Mouse (Mus musculus) heart, embryonic 14.5 days (tissue): ENCODE measurements around the gene N4bp2. TPM values are rescaled to one million over a fixed set of nuclear protein-coding genes. Genes with fewer than 3 reads are reported as not detected.
A peak's percentile ranks its signal among the peaks of the same experiment; 100 is the strongest.

ENCODE experiments used
- ATAC-seq: fragments of 200-750 bp; cut with Nextera tagmentation; 2 replicates; pipeline ENCODE4 v1.8.0; 2017; ENCODE audit warnings: low read depth, moderate TSS enrichment; ENCODE audit not compliant: insufficient number of reproducible peaks, insufficient read depth, low FRiP score
- H3K27ac ChIP-seq, 2 experiments: fragments of 200-500 bp in 1 of 2; fragments of 300-500 bp in 1 of 2; sonication (generic) in 1 of 2; replicated peaks in 1 of 2; 2 replicates each; pipeline ENCODE4 v1.5.1; 2012 to 2014; ENCODE audit warnings: low read depth in 2 of 2, low read length in 2 of 2, control low read depth in 1 of 2, mild to moderate bottlenecking in 1 of 2, mixed read lengths in 1 of 2; ENCODE audit not compliant: control insufficient read depth in 1 of 2, insufficient read depth in 1 of 2
- H3K27me3 ChIP-seq: fragments of 300-500 bp; sonication (generic); 2 replicates; pipeline ENCODE4 v1.6.1; 2014; ENCODE audit warnings: mild to moderate bottlenecking, low read length, control low read depth; ENCODE audit not compliant: control insufficient read depth, insufficient read depth
- H3K36me3 ChIP-seq: fragments of 300-500 bp; sonication (generic); 2 replicates; pipeline ENCODE4 v1.6.1; 2014; ENCODE audit warnings: mild to moderate bottlenecking, control low read depth, low read length, mixed read lengths; ENCODE audit not compliant: control insufficient read depth, insufficient read depth
- H3K4me1 ChIP-seq, 2 experiments: fragments of 200-500 bp in 1 of 2; fragments of 300-500 bp in 1 of 2; sonication (generic) in 1 of 2; 2 replicates each; pipeline ENCODE4 v1.6.1; 2012 to 2014; ENCODE audit warnings: low read length in 2 of 2, control low read depth in 1 of 2, mixed read lengths in 1 of 2; ENCODE audit not compliant: control insufficient read depth in 2 of 2, insufficient read depth in 2 of 2
- H3K4me2 ChIP-seq: fragments of 300-500 bp; sonication (generic); 2 replicates; pipeline ENCODE4 v1.6.1; 2014; ENCODE audit warnings: mild to moderate bottlenecking, low read length
- H3K4me3 ChIP-seq, 2 experiments: fragments of 200-500 bp in 1 of 2; fragments of 300-500 bp in 1 of 2; sonication (generic) in 1 of 2; 2 replicates each; pipeline ENCODE4 v1.5.1; 2012 to 2014; ENCODE audit warnings: low read length in 2 of 2, mild to moderate bottlenecking in 2 of 2, control low read depth in 1 of 2, low read depth in 1 of 2, moderate library complexity in 1 of 2; ENCODE audit not compliant: control insufficient read depth in 1 of 2, insufficient read depth in 1 of 2
- H3K9ac ChIP-seq: fragments of 300-500 bp; sonication (generic); 2 replicates; pipeline ENCODE4 v1.6.1; 2014; ENCODE audit warnings: mild to moderate bottlenecking, low read length
- H3K9me3 ChIP-seq: fragments of 300-500 bp; sonication (generic); 2 replicates; pipeline ENCODE4 v1.6.1; 2016; ENCODE audit warnings: low read length, control low read depth; ENCODE audit not compliant: control insufficient read depth
- WGBS: fragments of 180-500 bp; shearing (Covaris S2); extraction: QIAGEN DNeasy Blood & Tissue Kit; methylation state at CpG from one replicate; pipeline ENCODE4 v1.1.7; 2014; 5-methylcytosine and 5-hydroxymethylcytosine counted together
- polyA plus RNA-seq: library from polyadenylated mRNA; unstranded; fragments of >200 nt; fragmentation: Nextera tagmentation; extraction: Ambion mirVana; gene quantifications from 2 replicates; pipeline ENCODE4 v1.2.1, GENCODE M21; 2014

The N4bp2 gene
- polyA plus RNA-seq, 1 experiment from 2014 or later, result 28.1 TPM

- H3K9me3 ChIP-seq, result 0 out of 2 replicates have a peak, but pooled peaks cover 2% of the 10 kb centered on the region
- H3K27me3 ChIP-seq, result no peaks in the 10 kb centered on the region
- H3K4me1 ChIP-seq, result peaks cover 7 to 13% of the 10 kb centered on the region in 2 experiments
- 29% methylated on average over 9 of the region's 9 CpGs for WGBS
- ATAC-seq, result peak; percentile 90
- H3K27ac ChIP-seq, result peak overlapping the region; percentile 61 to 74
- H3K9ac ChIP-seq, result no peak overlapping the region
- H3K4me2 ChIP-seq, result no peak overlapping the region
- H3K36me3 ChIP-seq, result no peaks in the 10 kb centered on the region
- no peak overlapping the region for H3K4me3 ChIP-seq
These were observed 31.9 kb upstream of the N4bp2 start for GRCm38 (mm10) chr5:65731173-65732007.

DNA sequence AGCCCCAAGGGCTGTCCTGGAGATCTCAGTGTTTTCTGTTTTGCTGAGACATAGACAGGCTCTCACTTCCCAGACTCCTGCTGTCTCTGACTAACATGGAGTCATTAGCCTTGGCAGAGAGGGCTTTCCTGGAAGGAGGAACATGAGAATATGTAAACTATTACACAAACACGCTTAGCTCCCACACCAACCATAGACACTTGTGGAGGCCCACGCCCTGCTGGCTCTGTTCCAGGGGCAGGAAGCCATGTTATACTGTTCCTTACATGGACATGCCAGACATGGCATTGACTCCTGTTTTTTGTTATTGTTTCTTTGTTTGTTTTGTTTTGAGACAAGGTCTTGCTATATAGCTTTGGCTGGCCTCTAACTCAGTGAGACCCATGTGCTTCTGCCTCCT lies 27.7 kb upstream of the N4bp2 start:
- 70% methylated on average over 2 of the region's 2 CpGs for WGBS
- Histone ChIP-seq H3K9ac (no peak overlapping the region), H3K9me3 (0 out of 2 replicates have a peak, but pooled peaks cover 2% of the 10 kb centered on the region), H3K4me2 (no peak overlapping the region), H3K4me1 (peaks cover 7 to 13% of the 10 kb centered on the region in 2 experiments), H3K27me3 (no peaks in the 10 kb centered on the region), H3K36me3 (no peaks in the 10 kb centered on the region), H3K4me3 (no peak overlapping the region), H3K27ac (no peak overlapping the region)
- no peak for ATAC-seq

DNA sequence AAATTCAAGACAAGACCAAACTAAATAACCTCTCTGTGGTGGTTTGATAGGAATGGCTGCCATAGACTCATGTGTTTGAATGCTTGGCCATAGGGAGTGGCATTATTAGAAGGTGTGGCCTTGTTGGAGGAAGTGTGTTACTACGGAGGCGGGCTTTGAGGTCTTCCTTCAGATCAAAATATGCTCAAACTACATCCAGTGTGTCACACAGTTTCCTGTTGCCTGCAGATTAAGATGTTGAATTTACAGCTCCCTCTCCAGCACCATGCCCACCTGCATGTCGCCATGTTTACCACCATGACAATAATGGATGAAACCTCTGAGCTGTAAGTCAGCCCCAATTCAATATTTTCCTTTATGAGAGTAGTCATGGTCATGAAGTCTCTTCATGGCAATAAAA lies 24.0 kb upstream of the N4bp2 start:
- 86% methylated on average over 3 of the region's 3 CpGs for WGBS
- Histone ChIP-seq H3K4me2 (no peak overlapping the region), H3K4me1 (no peaks in the 10 kb centered on the region)

DNA sequence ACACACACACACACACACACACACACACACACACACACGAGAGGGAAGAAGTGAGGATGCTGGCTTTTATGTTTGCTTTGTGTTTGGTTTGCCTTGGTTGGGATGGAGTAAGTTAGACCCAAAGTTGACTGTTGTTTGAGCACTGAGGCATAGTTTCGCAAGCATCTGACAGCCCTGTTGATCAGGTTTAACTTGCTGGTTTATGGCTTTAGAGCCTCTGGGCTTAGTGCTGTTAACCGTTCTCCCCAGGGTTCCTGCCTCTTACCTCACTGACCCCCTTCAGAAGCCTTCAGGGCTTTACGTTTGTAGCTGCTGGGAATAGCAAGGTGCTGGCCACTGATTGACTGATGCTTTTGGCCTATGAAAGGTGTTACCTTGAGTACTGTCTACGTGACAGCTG lies 16.4 kb upstream of the N4bp2 start:
- H3K36me3 ChIP-seq, result no peaks in the 10 kb centered on the region
- H3K9ac ChIP-seq, result no peak overlapping the region
- no peaks in the 10 kb centered on the region; a peak in 1 of 4 replicates for H3K4me1 ChIP-seq
- 77% methylated on average over 5 of the region's 5 CpGs for WGBS
- H3K27ac ChIP-seq, result no peak overlapping the region
- H3K4me3 ChIP-seq, result no peak overlapping the region
- no peaks in the 10 kb centered on the region for H3K9me3 ChIP-seq
- no peak overlapping the region for H3K4me2 ChIP-seq
- no peak for ATAC-seq
- no peaks in the 10 kb centered on the region for H3K27me3 ChIP-seq

More for the DNA sequence above, 24.0 kb upstream of the N4bp2 start:
- Histone ChIP-seq H3K36me3 (no peaks in the 10 kb centered on the region), H3K27me3 (no peaks in the 10 kb centered on the region), H3K9ac (no peak overlapping the region), H3K9me3 (0 out of 2 replicates have a peak, but pooled peaks cover 2% of the 10 kb centered on the region), H3K27ac (no peak overlapping the region), H3K4me3 (no peak overlapping the region)
- no peak for ATAC-seq

GRCm38 (mm10) chr5:65748386-65748785 lies 14.9 kb upstream of the N4bp2 start:
- no peaks in the 10 kb centered on the region for H3K36me3 ChIP-seq
- H3K27me3 ChIP-seq, result no peaks in the 10 kb centered on the region
- no peak overlapping the region for H3K4me2 ChIP-seq
- ATAC-seq, result no peak
- no peak overlapping the region for H3K9ac ChIP-seq
- WGBS, result 69% methylated on average over 1 of the region's 2 CpGs
- H3K4me1 ChIP-seq, result no peaks in the 10 kb centered on the region; a peak in 2 of 4 replicates
- H3K4me3 ChIP-seq, result no peak overlapping the region
- H3K27ac ChIP-seq, result no peak overlapping the region
- H3K9me3 ChIP-seq, result no peaks in the 10 kb centered on the region

DNA sequence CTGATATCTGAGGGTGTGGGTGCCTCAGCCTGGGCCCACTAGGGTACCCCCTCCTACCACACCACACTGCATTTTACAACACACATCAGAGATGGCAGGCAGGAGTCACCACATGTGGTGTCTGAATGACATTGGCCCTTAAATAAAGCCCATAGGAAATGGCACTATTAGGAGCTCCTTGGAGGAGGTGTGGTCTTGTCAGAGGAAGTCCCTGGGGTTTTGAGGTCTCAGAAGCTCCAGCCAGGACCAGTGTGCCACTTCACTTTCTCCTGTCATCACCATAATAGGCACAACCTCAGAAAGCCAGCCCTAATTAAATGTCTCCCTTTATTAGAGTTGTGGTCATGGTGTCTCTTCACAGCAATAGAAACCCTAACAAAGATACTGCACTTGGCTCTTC lies 14.4 kb upstream of the N4bp2 start:
- Histone ChIP-seq H3K4me1 (no peaks in the 10 kb centered on the region; a peak in 2 of 4 replicates), H3K36me3 (no peaks in the 10 kb centered on the region), H3K27me3 (no peaks in the 10 kb centered on the region), H3K9ac (no peak overlapping the region), H3K4me2 (no peak overlapping the region), H3K27ac (no peak overlapping the region), H3K4me3 (no peak overlapping the region), H3K9me3 (no peaks in the 10 kb centered on the region)
- no peak for ATAC-seq

GRCm38 (mm10) chr5:65752021-65752420 lies 11.3 kb upstream of the N4bp2 start:
- peaks cover 6 to 8% of the 10 kb centered on the region in 2 experiments for H3K4me1 ChIP-seq
- H3K9ac ChIP-seq, result no peak overlapping the region
- ATAC-seq, result no peak
- H3K27ac ChIP-seq, result no peak overlapping the region
- no peaks in the 10 kb centered on the region for H3K27me3 ChIP-seq
- 18% methylated on average over 4 of the region's 4 CpGs for WGBS
- no peak overlapping the region for H3K4me3 ChIP-seq
- H3K4me2 ChIP-seq, result no peak overlapping the region
- no peaks in the 10 kb centered on the region for H3K36me3 ChIP-seq
- no peaks in the 10 kb centered on the region for H3K9me3 ChIP-seq
